Mouse (Mus musculus) spleen, postnatal 10 days (tissue): ENCODE results near the gene Cacna1c.
"Not testable (repeated sequence)": the region's sequence is repeated elsewhere in the genome, so short reads cannot be mapped to it uniquely, and the experiment has no call there.

Experiments used
- DNase-seq, 2 experiments: peaks; one replicate each; pipeline ENCODE4 v3.0.0; 2021 to 2022; ENCODE audit warnings: low spot score in 2 of 2

The Cacna1c gene

GRCm38 (mm10) chr6:118594833-118595680 is 601.2 kb downstream of the Cacna1c start:
- no peak for DNase-seq

- DNase-seq, result no peak
These were observed 602.1 kb downstream of the Cacna1c start for GRCm38 (mm10) chr6:118594070-118594469.

DNA sequence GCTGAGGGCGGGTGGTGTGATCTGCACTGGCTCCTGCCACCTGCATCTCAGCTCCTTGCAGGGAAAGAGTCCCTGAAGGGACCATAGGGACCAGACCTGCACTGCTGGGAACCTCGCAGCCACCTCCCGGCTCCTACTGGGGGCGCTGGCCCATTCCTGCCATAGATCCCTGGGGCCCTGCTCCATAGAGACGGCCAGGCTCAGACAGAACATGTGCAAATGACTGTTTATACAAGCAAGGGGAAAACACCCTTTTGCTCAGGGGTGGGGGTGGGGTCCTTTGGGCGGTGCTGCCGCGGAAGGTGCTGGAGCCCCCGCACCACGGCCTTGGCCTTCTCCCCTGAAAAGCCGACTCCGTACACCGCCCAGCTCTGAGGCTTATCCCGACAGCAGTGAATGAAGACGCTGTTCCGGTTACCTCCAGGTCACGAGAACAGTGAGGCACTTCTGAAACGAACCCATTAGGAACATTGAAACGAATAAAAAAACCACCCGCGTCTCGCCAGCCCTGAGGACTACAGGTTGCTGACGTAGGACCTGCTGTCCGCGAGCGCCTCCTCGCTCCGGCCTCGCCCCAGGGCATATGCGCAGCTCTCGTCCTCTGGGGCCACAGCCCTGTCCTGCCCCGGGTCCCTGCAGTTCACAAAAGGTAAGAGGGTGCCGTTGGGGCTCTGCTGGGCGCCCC is 602.7 kb downstream of the Cacna1c start:
- DNase-seq, result peak in 1 of 2 experiments; percentile 21

- no peak for DNase-seq
These were observed 603.4 kb downstream of the Cacna1c start for GRCm38 (mm10) chr6:118592662-118593376.

DNA sequence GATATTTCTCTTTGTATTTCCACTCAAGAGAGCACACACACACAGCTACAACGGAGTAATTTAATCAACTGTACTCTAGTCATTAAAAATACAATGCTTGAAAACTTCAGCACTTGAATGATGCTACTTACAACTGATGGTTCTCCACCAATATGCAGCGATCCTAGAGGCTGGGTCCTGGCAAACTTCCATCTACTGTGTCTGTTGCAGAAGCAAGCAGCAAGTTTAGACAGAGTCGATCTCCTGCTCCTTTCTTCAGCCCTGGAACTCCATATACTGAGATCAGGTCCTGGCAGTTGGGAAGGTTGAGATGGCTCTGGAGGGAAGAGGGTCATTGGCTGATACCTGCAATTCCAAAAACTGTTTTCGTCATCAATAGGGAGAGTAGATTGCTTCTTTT is 617.5 kb downstream of the Cacna1c start:
- not testable (repeated sequence) for DNase-seq

GRCm38 (mm10) chr6:118574351-118574750 is 621.9 kb downstream of the Cacna1c start:
- no peak for DNase-seq

DNA sequence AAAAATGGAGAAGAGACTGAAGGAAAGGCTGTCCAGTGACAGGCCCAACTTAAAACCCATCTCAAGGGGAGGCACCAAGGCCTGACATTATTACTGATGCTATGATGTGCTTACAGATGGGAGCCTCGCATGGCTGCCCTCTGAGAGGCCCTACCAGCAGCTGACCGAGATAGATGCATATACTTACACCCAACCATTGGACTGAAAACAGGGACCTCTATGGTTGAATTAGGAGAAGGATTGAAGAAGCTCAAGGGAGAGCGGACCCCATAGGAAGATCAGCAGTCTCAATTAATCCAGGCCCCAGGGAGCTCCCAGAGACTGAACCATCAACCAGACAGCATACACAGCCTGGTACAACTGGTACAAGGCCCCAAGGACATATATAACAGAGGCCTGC is 628.4 kb downstream of the Cacna1c start:
- no peak for DNase-seq

GRCm38 (mm10) chr6:118561745-118562609 is 634.2 kb downstream of the Cacna1c start, which contains the start of gene Ankrd26:
Gene Ankrd26, minus strand, starts transcription at chr6:118562226.
- peak; percentile 89 to 96 for DNase-seq

DNA sequence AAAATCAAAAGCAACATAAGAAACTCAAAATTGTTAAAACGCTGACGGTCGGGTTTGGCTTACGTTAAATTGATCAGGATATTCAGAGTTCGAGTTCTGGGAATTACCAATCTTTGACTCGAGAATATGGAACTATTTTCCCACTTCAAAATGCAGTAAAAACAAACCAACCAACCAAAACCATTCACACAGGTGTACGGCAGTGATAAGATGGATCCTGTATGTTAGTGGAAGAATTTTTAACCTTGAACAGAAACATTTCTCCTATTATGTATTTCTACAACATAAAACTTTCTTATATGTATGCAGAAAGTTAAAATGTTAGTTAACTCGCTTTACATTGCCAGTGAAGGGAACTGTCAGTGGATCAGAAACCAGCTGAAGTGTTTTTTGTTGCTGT is 635.0 kb downstream of the Cacna1c start:
- DNase-seq, result no peak

DNA sequence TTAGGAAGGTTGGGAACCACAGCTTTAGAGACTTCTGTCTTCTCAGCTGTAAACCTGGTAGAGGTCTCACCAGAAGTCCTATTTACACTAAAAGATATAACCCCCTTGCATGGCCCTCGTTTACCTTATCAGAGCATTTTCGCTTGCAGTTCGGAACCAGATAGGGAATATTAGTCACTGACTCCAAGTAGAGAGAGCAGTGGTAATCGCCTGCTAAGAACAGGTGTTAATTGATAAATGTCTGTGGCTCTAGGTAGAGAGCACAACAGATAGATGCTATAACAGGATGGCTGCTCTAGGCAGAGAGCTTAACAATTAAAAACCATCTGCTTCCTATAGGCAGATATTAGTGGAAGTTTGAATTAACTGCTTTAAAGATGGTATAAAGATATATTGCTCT is 657.6 kb downstream of the Cacna1c start:
- no peak for DNase-seq
